Mouse (Mus musculus): ENCODE measurements around the gene Ndufs7. TPM values are rescaled to one million over a fixed set of nuclear protein-coding genes. Genes with fewer than 3 reads are reported as not detected.

Gene Ndufs7
- polyA plus RNA-seq, 1 experiment from 2014 or later, result 355 TPM

DNA sequence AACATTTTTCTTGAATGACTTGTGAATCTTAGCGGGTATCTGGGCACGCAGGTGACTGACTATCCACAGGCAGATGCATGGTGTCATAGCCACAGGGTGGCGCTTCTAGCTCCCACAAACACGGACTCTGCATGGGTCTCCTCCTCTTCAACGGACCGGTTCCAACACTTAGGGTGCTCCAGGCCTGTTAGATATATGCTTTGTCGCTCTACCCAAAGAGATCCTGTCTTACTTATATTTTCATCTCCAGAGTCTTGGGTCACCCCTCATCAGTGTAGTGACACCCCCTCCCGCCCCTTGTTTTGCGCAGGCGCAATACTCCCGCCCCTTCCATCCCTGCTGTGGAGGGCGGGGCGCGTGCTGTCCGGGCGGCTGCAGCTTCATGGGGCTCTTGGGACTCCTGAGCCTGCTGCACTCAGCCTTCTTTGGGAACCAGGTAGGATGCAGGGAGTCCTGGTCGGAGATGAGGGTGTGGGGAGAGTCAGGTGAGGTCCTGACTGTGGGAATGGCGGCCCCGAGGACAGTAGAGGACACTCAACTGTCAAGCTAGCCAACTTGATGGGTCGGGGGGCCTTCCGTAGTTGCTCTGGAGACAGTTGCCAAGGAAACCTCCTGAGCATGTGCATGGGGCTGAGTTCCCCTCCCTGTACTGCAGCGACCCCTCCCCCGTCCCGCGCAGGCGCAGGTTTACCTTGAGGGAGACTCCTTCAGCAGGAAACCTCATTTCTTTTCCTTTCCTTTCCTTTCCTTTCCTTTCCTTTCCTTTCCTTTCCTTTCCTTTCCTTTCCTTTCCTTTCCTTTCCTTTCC, 46.9 kb downstream of the Ndufs7 start, which contains the start of gene Apc2:
Gene Apc2, plus strand, starts transcription at position 360 of the 808 bp plus-strand sequence.
- Histone ChIP-seq H3K36me3 (ENCODE audit: control insufficient read depth, insufficient read depth, low read length) (peaks cover 13% of the 10 kb centered on the region), H3K9me3 (ENCODE audit: control insufficient read depth, low read depth, low read length) (no peaks in the 10 kb centered on the region), H3K9ac (replicated peaks; ENCODE audit: low read depth, low read length) (no peak within 1 kb of the TSS; the same call in 1 of the 2 replicates), H3K27ac (ENCODE audit: low read length) (peak within 1 kb of the TSS; percentile 44; the same call in 1 of the 2 replicates), H3K27me3 (ENCODE audit: control insufficient read depth, insufficient read depth, low read length) (peaks cover 26% of the 10 kb centered on the region), H3K4me2 (replicated peaks; ENCODE audit: low read depth, low read length) (peak within 1 kb of the TSS; percentile 52), H3K4me3 (ENCODE audit: low read depth, low read length) (peak within 1 kb of the TSS; percentile 32), H3K4me1 (ENCODE audit: control insufficient read depth, insufficient read depth, low read length) (peaks cover 13% of the 10 kb centered on the region; the same call in 1 of the 2 replicates)
- peak; percentile 38 for ATAC-seq (ENCODE audit: insufficient number of reproducible peaks, insufficient read depth, low FRiP score, low read depth)
- under 1% methylated on average over 26 of the region's 26 CpGs for WGBS

DNA sequence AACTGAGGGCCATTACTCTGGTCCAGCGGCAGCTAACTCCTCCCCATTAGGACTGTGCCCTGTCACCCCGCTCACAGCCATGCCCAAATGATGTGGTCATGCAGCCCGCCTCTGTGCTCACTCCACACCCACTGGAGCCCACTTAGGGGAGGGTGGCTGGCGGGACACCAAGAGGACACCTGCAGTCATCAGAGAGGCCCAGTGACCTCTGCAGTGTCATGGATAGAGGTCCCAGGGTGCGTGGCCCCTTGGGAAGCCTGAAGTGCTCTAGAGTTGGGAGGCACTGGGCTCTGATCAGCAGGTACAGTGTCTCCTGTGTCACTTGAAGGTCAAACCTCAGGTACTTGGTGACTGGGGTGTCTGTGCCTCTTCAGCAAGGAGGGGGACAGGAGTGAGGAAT, 47.9 kb downstream of the Ndufs7 start:
- Histone ChIP-seq H3K27me3 (ENCODE audit: control insufficient read depth, insufficient read depth, low read length) (peaks cover 33% of the 10 kb centered on the region), H3K4me2 (replicated peaks; ENCODE audit: low read depth, low read length) (0 out of 2 replicates have a peak overlapping the region, but pooled peaks have one; percentile 52), H3K27ac (ENCODE audit: low read length) (no peak overlapping the region), H3K4me3 (ENCODE audit: low read depth, low read length) (no peak overlapping the region), H3K4me1 (ENCODE audit: control insufficient read depth, insufficient read depth, low read length) (peaks cover 13% of the 10 kb centered on the region; the same call in 1 of the 2 replicates), H3K9me3 (ENCODE audit: control insufficient read depth, low read depth, low read length) (no peaks in the 10 kb centered on the region), H3K9ac (replicated peaks; ENCODE audit: low read depth, low read length) (no peak overlapping the region), H3K36me3 (ENCODE audit: control insufficient read depth, insufficient read depth, low read length) (peaks cover 13% of the 10 kb centered on the region)
- 74% methylated on average over 5 of the region's 5 CpGs for WGBS
- ATAC-seq (ENCODE audit: insufficient number of reproducible peaks, insufficient read depth, low FRiP score, low read depth), result no peak

DNA sequence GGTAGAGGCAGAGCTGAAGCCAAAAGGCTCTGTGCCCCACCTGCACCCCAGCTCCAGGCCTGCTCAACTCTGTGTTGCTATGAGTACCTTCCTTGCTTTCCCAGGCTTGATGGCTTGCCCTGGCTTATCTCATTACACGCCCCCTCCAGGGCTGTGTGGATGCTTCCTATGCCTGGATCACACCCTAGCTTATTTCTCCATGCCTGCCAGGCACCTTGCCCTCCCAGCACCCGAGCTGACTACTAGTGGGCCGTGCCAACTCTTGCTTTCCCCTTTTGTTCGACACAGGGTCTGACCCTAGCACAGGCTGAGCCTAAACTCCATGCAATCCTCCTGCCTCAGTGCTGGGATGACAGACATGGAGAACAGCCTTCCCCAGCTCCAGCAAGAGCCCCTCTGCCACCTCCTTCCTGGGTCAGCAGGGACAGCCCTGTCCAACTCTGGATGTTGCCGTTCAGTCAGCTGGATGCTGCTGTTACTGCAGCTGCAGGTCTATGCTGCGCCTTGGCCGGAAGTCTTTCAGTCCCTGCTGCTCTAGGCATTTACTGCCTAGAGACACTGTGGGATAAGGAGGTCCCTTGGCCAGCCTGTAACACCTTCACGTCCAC, 48.7 kb downstream of the Ndufs7 start:
- no peaks in the 10 kb centered on the region for H3K9me3 ChIP-seq (ENCODE audit: control insufficient read depth, low read depth, low read length)
- no peak overlapping the region for H3K27ac ChIP-seq (ENCODE audit: low read length)
- no peak overlapping the region for H3K4me3 ChIP-seq (ENCODE audit: low read depth, low read length)
- 72% methylated on average over 8 of the region's 8 CpGs for WGBS
- no peak overlapping the region for H3K4me2 ChIP-seq (replicated peaks; ENCODE audit: low read depth, low read length)
- no peak for ATAC-seq (ENCODE audit: insufficient number of reproducible peaks, insufficient read depth, low FRiP score, low read depth)
- peaks cover 21% of the 10 kb centered on the region; the same call in 1 of the 2 replicates for H3K4me1 ChIP-seq (ENCODE audit: control insufficient read depth, insufficient read depth, low read length)
- peaks cover 13% of the 10 kb centered on the region for H3K36me3 ChIP-seq (ENCODE audit: control insufficient read depth, insufficient read depth, low read length)
- H3K27me3 ChIP-seq (ENCODE audit: control insufficient read depth, insufficient read depth, low read length), result peaks cover 33% of the 10 kb centered on the region
- no peak overlapping the region for H3K9ac ChIP-seq (replicated peaks; ENCODE audit: low read depth, low read length)

DNA sequence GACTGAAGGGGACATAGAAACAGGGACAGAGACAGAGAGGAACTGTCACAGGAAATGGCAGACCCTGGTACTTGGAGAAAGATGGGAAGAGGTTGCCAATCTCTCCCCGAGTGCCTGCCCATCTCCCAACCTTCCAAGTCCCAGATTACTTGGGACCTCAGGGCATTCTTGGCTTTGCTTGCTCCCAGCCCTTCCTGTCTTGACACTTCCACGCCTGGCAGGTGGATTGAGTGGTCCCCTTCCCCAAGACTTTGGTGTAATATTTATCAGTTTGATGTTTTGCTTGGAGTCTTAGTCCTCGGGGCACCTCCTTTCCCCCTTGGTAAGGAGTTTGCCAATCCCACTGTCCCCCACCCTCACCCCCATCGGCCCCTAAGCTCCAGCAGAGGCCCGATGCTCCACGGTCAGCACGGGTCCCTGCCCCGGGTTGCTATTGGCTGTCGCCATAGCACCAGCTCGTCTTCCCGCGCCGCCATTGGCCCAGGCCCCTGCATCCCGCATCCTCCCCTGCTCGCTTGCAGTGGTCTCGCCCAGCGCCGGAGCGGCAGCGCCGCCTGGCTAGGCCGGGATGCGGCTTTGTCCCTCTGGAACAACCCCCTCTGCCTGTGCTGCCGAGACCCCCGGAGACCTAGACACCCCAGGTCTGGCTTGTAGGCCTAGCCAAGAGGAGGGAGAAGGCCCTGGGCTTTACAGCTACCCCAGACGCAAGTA, 49.8 kb downstream of the Ndufs7 start:
- H3K9me3 ChIP-seq (ENCODE audit: control insufficient read depth, low read depth, low read length), result no peaks in the 10 kb centered on the region
- H3K9ac ChIP-seq (replicated peaks; ENCODE audit: low read depth, low read length), result 0 out of 2 replicates have a peak overlapping the region, but pooled peaks have one; percentile 18
- H3K4me2 ChIP-seq (replicated peaks; ENCODE audit: low read depth, low read length), result no peak overlapping the region
- peaks cover 33% of the 10 kb centered on the region for H3K27me3 ChIP-seq (ENCODE audit: control insufficient read depth, insufficient read depth, low read length)
- H3K36me3 ChIP-seq (ENCODE audit: control insufficient read depth, insufficient read depth, low read length), result peaks cover 13% of the 10 kb centered on the region
- peaks cover 19% of the 10 kb centered on the region; the same call in 1 of the 2 replicates for H3K4me1 ChIP-seq (ENCODE audit: control insufficient read depth, insufficient read depth, low read length)
- H3K4me3 ChIP-seq (ENCODE audit: low read depth, low read length), result no peak overlapping the region
- H3K27ac ChIP-seq (ENCODE audit: low read length), result no peak overlapping the region
- WGBS, result 3% methylated on average over 26 of the region's 26 CpGs
- no peak for ATAC-seq (ENCODE audit: insufficient number of reproducible peaks, insufficient read depth, low FRiP score, low read depth)

DNA sequence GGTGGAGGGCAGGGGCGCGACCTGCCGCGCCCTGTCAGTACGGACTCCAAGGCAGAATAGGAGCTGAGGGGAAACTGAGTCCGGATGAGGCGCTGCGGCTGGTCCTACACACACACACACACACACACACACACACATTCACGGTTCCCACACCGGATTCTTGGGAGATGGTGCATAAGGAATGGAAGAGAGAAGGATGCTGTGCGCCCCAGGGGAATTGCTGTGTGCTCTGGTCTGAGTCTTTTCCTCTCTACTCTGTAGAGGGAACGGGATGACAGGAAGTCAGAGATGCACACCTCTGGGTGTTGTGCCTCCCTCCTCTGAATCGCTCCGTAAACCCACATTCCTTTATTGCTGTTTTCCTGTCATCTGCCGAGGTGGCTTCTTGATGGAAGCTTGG, 50.4 kb downstream of the Ndufs7 start:
- WGBS, result 13% methylated on average over 15 of the region's 15 CpGs
- no peak overlapping the region for H3K27ac ChIP-seq (ENCODE audit: low read length)
- H3K4me2 ChIP-seq (replicated peaks; ENCODE audit: low read depth, low read length), result no peak overlapping the region
- no peaks in the 10 kb centered on the region for H3K9me3 ChIP-seq (ENCODE audit: control insufficient read depth, low read depth, low read length)
- H3K27me3 ChIP-seq (ENCODE audit: control insufficient read depth, insufficient read depth, low read length), result peaks cover 33% of the 10 kb centered on the region
- no peak for ATAC-seq (ENCODE audit: insufficient number of reproducible peaks, insufficient read depth, low FRiP score, low read depth)
- H3K9ac ChIP-seq (replicated peaks; ENCODE audit: low read depth, low read length), result 0 out of 2 replicates have a peak overlapping the region, but pooled peaks have one; percentile 18
- peaks cover 7% of the 10 kb centered on the region for H3K36me3 ChIP-seq (ENCODE audit: control insufficient read depth, insufficient read depth, low read length)
- H3K4me1 ChIP-seq (ENCODE audit: control insufficient read depth, insufficient read depth, low read length), result peaks cover 19% of the 10 kb centered on the region; the same call in 1 of the 2 replicates
- no peak overlapping the region for H3K4me3 ChIP-seq (ENCODE audit: low read depth, low read length)

DNA sequence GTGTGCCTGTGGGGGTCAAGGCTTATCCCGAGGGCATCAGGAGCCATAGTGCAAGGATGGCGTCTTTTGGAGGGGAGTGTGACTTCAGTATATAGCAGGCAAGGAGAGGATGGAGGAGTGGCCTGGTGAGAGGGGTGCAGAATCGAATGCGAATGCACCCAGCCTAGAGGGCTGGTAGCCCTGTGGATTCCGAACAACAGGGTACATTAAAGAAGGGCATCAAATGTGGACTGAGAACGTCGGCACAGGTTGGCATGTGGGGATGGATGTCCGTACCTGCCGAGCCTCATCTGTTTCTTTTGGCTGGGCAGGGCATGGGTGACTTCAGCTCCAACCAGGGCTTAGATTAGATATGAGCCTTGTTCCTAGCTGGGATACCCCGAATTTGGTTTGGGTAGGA, 50.9 kb downstream of the Ndufs7 start:
- Histone ChIP-seq H3K4me3 (ENCODE audit: low read depth, low read length) (no peak overlapping the region), H3K4me1 (ENCODE audit: control insufficient read depth, insufficient read depth, low read length) (peaks cover 19% of the 10 kb centered on the region; the same call in 1 of the 2 replicates), H3K36me3 (ENCODE audit: control insufficient read depth, insufficient read depth, low read length) (peaks cover 2% of the 10 kb centered on the region), H3K27me3 (ENCODE audit: control insufficient read depth, insufficient read depth, low read length) (peaks cover 37% of the 10 kb centered on the region), H3K9me3 (ENCODE audit: control insufficient read depth, low read depth, low read length) (no peaks in the 10 kb centered on the region), H3K9ac (replicated peaks; ENCODE audit: low read depth, low read length) (no peak overlapping the region), H3K4me2 (replicated peaks; ENCODE audit: low read depth, low read length) (no peak overlapping the region), H3K27ac (ENCODE audit: low read length) (no peak overlapping the region)
- no peak for ATAC-seq (ENCODE audit: insufficient number of reproducible peaks, insufficient read depth, low FRiP score, low read depth)
- 56% methylated on average over 10 of the region's 10 CpGs for WGBS

DNA sequence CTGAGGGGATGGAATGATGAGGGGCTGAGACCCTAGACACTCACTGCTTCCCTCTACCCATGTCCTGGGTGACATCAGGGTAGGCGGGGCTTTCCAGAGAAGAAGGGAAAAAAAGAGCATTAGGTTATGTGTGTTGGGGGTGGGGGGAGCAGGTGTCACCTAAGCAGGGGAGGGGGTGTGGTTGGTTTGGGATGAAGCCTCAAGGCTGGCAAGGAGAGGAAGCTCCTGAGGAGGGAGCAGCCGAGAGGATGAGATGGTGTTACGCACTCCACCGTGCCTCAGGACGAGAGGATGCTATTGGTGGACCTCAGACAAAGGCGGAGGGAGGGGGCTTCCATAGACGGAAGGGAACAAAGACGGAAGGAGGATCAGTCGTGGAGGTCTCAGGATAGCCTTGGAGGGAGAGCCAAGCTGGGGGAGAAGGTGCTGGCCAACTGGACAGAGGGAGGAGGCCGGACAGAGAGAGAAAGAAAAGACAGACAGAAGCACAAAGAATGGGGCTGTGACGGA, 51.8 kb downstream of the Ndufs7 start:
- Histone ChIP-seq H3K9ac (replicated peaks; ENCODE audit: low read depth, low read length) (no peak overlapping the region), H3K9me3 (ENCODE audit: control insufficient read depth, low read depth, low read length) (no peaks in the 10 kb centered on the region), H3K36me3 (ENCODE audit: control insufficient read depth, insufficient read depth, low read length) (no peaks in the 10 kb centered on the region), H3K27ac (ENCODE audit: low read length) (no peak overlapping the region), H3K27me3 (ENCODE audit: control insufficient read depth, insufficient read depth, low read length) (peaks cover 45% of the 10 kb centered on the region), H3K4me3 (ENCODE audit: low read depth, low read length) (no peak overlapping the region), H3K4me1 (ENCODE audit: control insufficient read depth, insufficient read depth, low read length) (peaks cover 12% of the 10 kb centered on the region; the same call in 1 of the 2 replicates), H3K4me2 (replicated peaks; ENCODE audit: low read depth, low read length) (no peak overlapping the region)
- 36% methylated on average over 11 of the region's 11 CpGs for WGBS
- no peak for ATAC-seq (ENCODE audit: insufficient number of reproducible peaks, insufficient read depth, low FRiP score, low read depth)
